Mouse (Mus musculus) c-Kit-positive CD71-positive TER-119-positive erythroid progenitor cells, embryonic 14.5 days (primary cell): ENCODE results near the gene Nos2.

ENCODE experiments used
- DNase-seq: peaks from one replicate; pipeline ENCODE4 v3.0.0-alpha.2; 2013; ENCODE audit warnings: low spot score

The Nos2 gene

GRCm38 (mm10) chr11:78959367-78959766 is 38.8 kb downstream of the Nos2 start:
- no peak for DNase-seq

GRCm38 (mm10) chr11:78959841-78960520 is 39.4 kb downstream of the Nos2 start:
- DNase-seq: no peak

GRCm38 (mm10) chr11:78961221-78961620 is 40.6 kb downstream of the Nos2 start:
- DNase-seq: no peak

GRCm38 (mm10) chr11:78967371-78967770 is 46.8 kb downstream of the Nos2 start:
- peak; percentile 46 for DNase-seq

- no peak for DNase-seq
Measured at GRCm38 (mm10) chr11:78968121-78968520, 47.5 kb downstream of the Nos2 start.

- no peak for DNase-seq
Measured at GRCm38 (mm10) chr11:78971096-78971495, 50.5 kb downstream of the Nos2 start.

- no peak for DNase-seq
Measured at GRCm38 (mm10) chr11:78971746-78972145, 51.2 kb downstream of the Nos2 start.

- DNase-seq: no peak
Measured at GRCm38 (mm10) chr11:78972328-78972727, 51.7 kb downstream of the Nos2 start.

GRCm38 (mm10) chr11:78972811-78973351 is 52.3 kb downstream of the Nos2 start:
- DNase-seq: no peak

- DNase-seq: no peak
Measured at GRCm38 (mm10) chr11:78973381-78974150, 53.0 kb downstream of the Nos2 start.

- no peak for DNase-seq
Measured at GRCm38 (mm10) chr11:78976731-78977510, 56.3 kb downstream of the Nos2 start.

- DNase-seq: no peak
Measured at GRCm38 (mm10) chr11:78978176-78979019, 57.8 kb downstream of the Nos2 start.

- no peak for DNase-seq
Measured at GRCm38 (mm10) chr11:78980083-78980634, 59.6 kb downstream of the Nos2 start.

GRCm38 (mm10) chr11:78982042-78982441 is 61.5 kb downstream of the Nos2 start:
- no peak for DNase-seq

- no peak for DNase-seq
Measured at GRCm38 (mm10) chr11:78982513-78983291, 62.1 kb downstream of the Nos2 start.

- no peak for DNase-seq
Measured at GRCm38 (mm10) chr11:78983539-78983938, 63.0 kb downstream of the Nos2 start.

GRCm38 (mm10) chr11:78984483-78985177 is 64.0 kb downstream of the Nos2 start, which contains the start of gene Lgals9:
Gene Lgals9 (minus strand): TSS chr11:78984946.
- peak; percentile 44 for DNase-seq

- no peak for DNase-seq
Measured at GRCm38 (mm10) chr11:78985505-78985904, 64.9 kb downstream of the Nos2 start.

- DNase-seq: no peak
Measured at GRCm38 (mm10) chr11:78986311-78987002, 65.9 kb downstream of the Nos2 start.
